Mouse (Mus musculus): ENCODE measurements around the gene Hist2h2bb. TPM values are rescaled to one million over a fixed set of nuclear protein-coding genes. Genes with fewer than 3 reads are reported as not detected.
A peak's percentile ranks its signal among the peaks of the same experiment; 100 is the strongest.

Gene Hist2h2bb
- total and polyA plus RNA-seq, 2 experiments from 2014 or later, result 0.62 to 181 TPM

GRCm38 (mm10) chr3:96261623-96262022 lies 7.9 kb upstream of the Hist2h2bb start:
- Histone ChIP-seq H3K9ac (peak overlapping the region; percentile 92), H3K27me3 (ENCODE audit: insufficient read depth, low read length) (no peaks in the 10 kb centered on the region), H3K4me1 (ENCODE audit: insufficient read depth) (peaks cover 12% of the 10 kb centered on the region), H3K4me2 (ENCODE audit: low read depth) (peak overlapping the region; percentile 73), H3K27ac (ENCODE audit: low read depth, low read length) (peak overlapping the region; percentile 98), H3K9me3 (ENCODE audit: low read length) (no peaks in the 10 kb centered on the region), H3K36me3 (ENCODE audit: insufficient read depth) (no peaks in the 10 kb centered on the region), H3K4me3 (ENCODE audit: low read depth, low read length) (peak overlapping the region; percentile 59)
- DNase-seq, result no peak
- TF ChIP-seq CTCF (IDR thresholded peaks at IDR 0.05; ENCODE audit: low read depth), result 0 out of 2 replicates have a peak, but pooled peaks have one; percentile 11
- no peak for ATAC-seq
- 43% methylated on average over 3 of the region's 3 CpGs for WGBS

DNA sequence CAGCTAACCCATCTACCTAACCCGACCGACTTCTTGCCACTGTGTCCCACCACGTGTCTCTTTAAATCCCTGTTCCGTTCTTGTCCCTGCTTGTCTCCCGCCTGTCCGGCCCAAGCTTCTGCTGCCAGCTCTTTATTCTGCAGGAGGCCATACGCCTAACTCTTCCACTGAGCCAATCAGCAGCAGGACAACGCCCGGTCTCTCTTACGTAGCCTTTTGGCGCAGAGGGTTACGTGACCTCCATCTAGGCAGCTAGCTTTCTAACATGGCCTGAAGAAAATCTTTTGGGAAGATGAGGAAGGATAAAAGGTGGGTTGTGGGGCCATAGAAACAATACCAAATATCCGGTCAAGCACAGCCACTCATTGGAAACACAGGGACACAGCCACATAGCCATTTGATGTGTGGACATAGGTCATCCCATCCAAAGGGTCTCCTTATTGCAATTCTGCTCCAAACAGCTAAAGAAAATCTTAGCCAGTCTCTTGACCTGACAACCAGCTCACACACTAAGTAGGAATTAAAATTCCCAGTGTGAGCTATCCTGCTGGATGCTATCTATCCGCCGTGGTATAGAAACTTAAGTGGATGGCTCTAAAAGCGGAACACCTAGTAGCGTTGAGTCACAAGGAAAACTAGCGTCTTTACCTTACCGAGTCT lies 7.2 kb upstream of the Hist2h2bb start:
- peak overlapping the region; percentile 59 for H3K4me3 ChIP-seq (ENCODE audit: low read depth, low read length)
- WGBS, result under 1% methylated on average over 19 of the region's 19 CpGs
- H3K9me3 ChIP-seq (ENCODE audit: low read length), result no peaks in the 10 kb centered on the region
- no peaks in the 10 kb centered on the region for H3K36me3 ChIP-seq (ENCODE audit: insufficient read depth)
- H3K9ac ChIP-seq, result peak overlapping the region; percentile 92
- H3K27ac ChIP-seq (ENCODE audit: low read depth, low read length), result peak overlapping the region; percentile 98
- DNase-seq, result peak; percentile 83
- peaks cover 12% of the 10 kb centered on the region for H3K4me1 ChIP-seq (ENCODE audit: insufficient read depth)
- peak overlapping the region; percentile 73 for H3K4me2 ChIP-seq (ENCODE audit: low read depth)
- no peaks in the 10 kb centered on the region for H3K27me3 ChIP-seq (ENCODE audit: insufficient read depth, low read length)
- TF ChIP-seq CTCF (IDR thresholded peaks at IDR 0.05; ENCODE audit: low read depth), result no peak
- peak; percentile 70 for ATAC-seq

GRCm38 (mm10) chr3:96262979-96263550 lies 6.5 kb upstream of the Hist2h2bb start, which contains the start of gene Hist2h4:
TSS of gene Hist2h4 (minus strand) at chr3:96263311.
- peak; percentile 97 for DNase-seq
- Histone ChIP-seq H3K4me1 (ENCODE audit: insufficient read depth) (peaks cover 16% of the 10 kb centered on the region), H3K27ac (ENCODE audit: low read depth, low read length) (peak within 1 kb of the TSS; percentile 98), H3K9ac (peak within 1 kb of the TSS; percentile 92), H3K4me3 (ENCODE audit: low read depth, low read length) (peak within 1 kb of the TSS; percentile 59), H3K9me3 (ENCODE audit: low read length) (no peaks in the 10 kb centered on the region), H3K36me3 (ENCODE audit: insufficient read depth) (no peaks in the 10 kb centered on the region), H3K4me2 (ENCODE audit: low read depth) (peak within 1 kb of the TSS; percentile 73), H3K27me3 (ENCODE audit: insufficient read depth, low read length) (no peaks in the 10 kb centered on the region)
- ATAC-seq, result peak; percentile 91
- under 1% methylated on average over 40 of the region's 40 CpGs for WGBS
- TF ChIP-seq CTCF (IDR thresholded peaks at IDR 0.05; ENCODE audit: low read depth), result peak; percentile 64

GRCm38 (mm10) chr3:96263558-96264403 lies 5.8 kb upstream of the Hist2h2bb start:
- no peaks in the 10 kb centered on the region for H3K27me3 ChIP-seq (ENCODE audit: insufficient read depth, low read length)
- H3K4me2 ChIP-seq (ENCODE audit: low read depth), result peak overlapping the region; percentile 73
- H3K4me1 ChIP-seq (ENCODE audit: insufficient read depth), result peaks cover 17% of the 10 kb centered on the region
- peak; percentile 22 for ATAC-seq
- H3K27ac ChIP-seq (ENCODE audit: low read depth, low read length), result peak overlapping the region; percentile 98
- peak overlapping the region; percentile 59 for H3K4me3 ChIP-seq (ENCODE audit: low read depth, low read length)
- DNase-seq, result peak; percentile 57
- H3K9ac ChIP-seq, result peak overlapping the region; percentile 53
- 4% methylated on average over 27 of the region's 27 CpGs for WGBS
- no peaks in the 10 kb centered on the region for H3K9me3 ChIP-seq (ENCODE audit: low read length)
- TF ChIP-seq CTCF (IDR thresholded peaks at IDR 0.05; ENCODE audit: low read depth), result no peak
- H3K36me3 ChIP-seq (ENCODE audit: insufficient read depth), result no peaks in the 10 kb centered on the region

DNA sequence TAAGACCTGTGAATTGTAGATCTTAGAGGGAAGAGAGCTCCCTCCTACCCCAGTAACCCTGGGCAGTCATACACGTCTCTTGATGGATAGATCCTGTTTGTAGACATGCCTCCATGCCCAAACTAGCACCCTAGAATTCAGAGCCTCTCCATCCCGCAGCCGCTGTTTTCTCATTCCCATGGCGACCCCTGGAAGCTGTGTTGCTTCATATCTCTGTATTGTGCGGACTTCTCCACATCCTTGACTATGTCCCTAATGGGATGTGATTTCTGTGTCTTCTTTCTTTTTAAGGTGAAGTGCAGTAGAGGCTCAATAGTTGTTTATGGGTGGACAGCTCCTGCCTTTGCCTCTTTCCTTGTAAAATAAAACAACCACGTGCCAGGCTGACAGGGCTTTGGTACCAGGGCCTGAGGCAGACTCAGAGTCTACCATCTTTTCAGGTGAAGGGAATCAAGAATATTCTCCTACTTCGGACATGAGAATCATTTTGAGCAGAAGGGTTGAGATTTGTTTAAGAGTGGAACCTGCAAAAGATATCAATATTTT lies 5.1 kb upstream of the Hist2h2bb start:
- peak overlapping the region; percentile 59; the same call in 1 of the 2 replicates for H3K4me3 ChIP-seq (ENCODE audit: low read depth, low read length)
- H3K36me3 ChIP-seq (ENCODE audit: insufficient read depth), result no peaks in the 10 kb centered on the region
- H3K27me3 ChIP-seq (ENCODE audit: insufficient read depth, low read length), result no peaks in the 10 kb centered on the region
- peak overlapping the region; percentile 98 for H3K27ac ChIP-seq (ENCODE audit: low read depth, low read length)
- peaks cover 17% of the 10 kb centered on the region for H3K4me1 ChIP-seq (ENCODE audit: insufficient read depth)
- H3K9ac ChIP-seq, result peak overlapping the region; percentile 53; the same call in 1 of the 2 replicates
- peak overlapping the region; percentile 73 for H3K4me2 ChIP-seq (ENCODE audit: low read depth)
- 65% methylated on average over 7 of the region's 7 CpGs for WGBS
- DNase-seq, result no peak
- TF ChIP-seq CTCF (IDR thresholded peaks at IDR 0.05; ENCODE audit: low read depth), result no peak
- ATAC-seq, result no peak
- H3K9me3 ChIP-seq (ENCODE audit: low read length), result no peaks in the 10 kb centered on the region

DNA sequence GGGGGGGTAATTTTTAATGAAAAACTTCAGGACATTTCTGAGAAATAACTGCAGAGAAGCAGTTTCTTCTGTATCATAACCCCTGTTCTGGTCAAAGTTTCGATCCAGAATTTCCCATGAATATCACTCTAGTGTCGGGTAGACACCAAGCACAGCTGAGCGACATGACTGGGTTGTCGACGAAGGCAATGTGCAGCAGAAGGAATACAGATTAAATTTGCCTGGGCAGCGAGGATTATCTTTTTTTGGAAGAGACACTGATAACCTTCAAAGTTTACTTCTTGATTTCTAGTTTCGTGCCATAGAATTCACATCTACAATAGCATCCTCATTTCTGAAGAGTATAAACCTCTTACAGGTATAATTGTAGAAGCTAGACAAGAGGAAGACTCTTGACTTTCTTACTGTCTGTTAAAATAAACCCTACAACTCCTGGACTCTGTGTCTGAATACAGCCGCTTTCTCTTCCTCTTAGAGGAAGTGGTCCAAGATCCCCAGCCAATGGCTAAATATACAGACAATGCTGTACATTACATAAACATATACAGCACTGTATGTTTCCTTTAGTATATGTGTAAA lies 3.3 kb upstream of the Hist2h2bb start:
- peaks cover 17% of the 10 kb centered on the region for H3K4me1 ChIP-seq (ENCODE audit: insufficient read depth)
- no peak overlapping the region for H3K4me3 ChIP-seq (ENCODE audit: low read depth, low read length)
- DNase-seq, result no peak
- WGBS, result 93% methylated on average over 8 of the region's 8 CpGs
- no peaks in the 10 kb centered on the region for H3K27me3 ChIP-seq (ENCODE audit: insufficient read depth, low read length)
- no peak for TF ChIP-seq CTCF (IDR thresholded peaks at IDR 0.05; ENCODE audit: low read depth)
- no peak overlapping the region for H3K27ac ChIP-seq (ENCODE audit: low read depth, low read length)
- H3K9ac ChIP-seq, result no peak overlapping the region
- H3K4me2 ChIP-seq (ENCODE audit: low read depth), result no peak overlapping the region
- no peak for ATAC-seq
- H3K36me3 ChIP-seq (ENCODE audit: insufficient read depth), result no peaks in the 10 kb centered on the region
- H3K9me3 ChIP-seq (ENCODE audit: low read length), result no peaks in the 10 kb centered on the region
